Mouse (Mus musculus) hindbrain, embryonic 14.5 days (tissue): ENCODE data around the gene Klhl21. TPM values are rescaled to one million over a fixed set of nuclear protein-coding genes. Genes with fewer than 3 reads are reported as not detected.
"Not testable (repeated sequence)": the region's sequence is repeated elsewhere in the genome, so short reads cannot be mapped to it uniquely, and the experiment has no call there.

ENCODE experiments used
- ATAC-seq: fragments of 200-750 bp; cut with Nextera tagmentation; 2 replicates; pipeline ENCODE4 v1.8.0; 2017; ENCODE audit warnings: moderate number of reproducible peaks, mild to moderate bottlenecking, moderate TSS enrichment, moderate library complexity; ENCODE audit not compliant: low FRiP score
- DNase-seq: peaks from one replicate; pipeline ENCODE4 v3.0.0-alpha.2; 2015; ENCODE audit warnings: low spot score
- H3K27ac ChIP-seq: fragments of 300-500 bp; sonication (generic); 2 replicates; pipeline ENCODE4 v1.5.1; 2014; ENCODE audit warnings: mild to moderate bottlenecking, moderate library complexity
- H3K27me3 ChIP-seq: fragments of 300-500 bp; sonication (generic); 2 replicates; pipeline ENCODE4 v1.6.1; 2014; ENCODE audit warnings: mild to moderate bottlenecking, low read length, mixed read lengths; ENCODE audit not compliant: control insufficient read depth, insufficient read depth
- H3K36me3 ChIP-seq: fragments of 300-500 bp; sonication (generic); replicated peaks from 2 replicates; pipeline ENCODE4 v1.6.1; 2014; ENCODE audit not compliant: control insufficient read depth, insufficient read depth
- H3K4me1 ChIP-seq: fragments of 300-500 bp; sonication (generic); replicated peaks from 2 replicates; pipeline ENCODE4 v1.6.1; 2014; ENCODE audit warnings: antibody characterized with exemption, low read length, mixed read lengths; ENCODE audit not compliant: control insufficient read depth, insufficient read depth
- H3K4me2 ChIP-seq: fragments of 300-500 bp; sonication (generic); replicated peaks from 2 replicates; pipeline ENCODE4 v1.6.1; 2014; ENCODE audit warnings: mild to moderate bottlenecking, moderate library complexity
- H3K4me3 ChIP-seq: fragments of 300-500 bp; sonication (generic); replicated peaks from 2 replicates; pipeline ENCODE4 v1.5.1; 2014; ENCODE audit warnings: mild to moderate bottlenecking, low read length
- H3K9ac ChIP-seq: fragments of 300-500 bp; sonication (generic); 2 replicates; pipeline ENCODE4 v1.6.1; 2014
- H3K9me3 ChIP-seq: fragments of 300-500 bp; sonication (generic); 2 replicates; pipeline ENCODE4 v1.6.1; 2016; ENCODE audit warnings: low read length; ENCODE audit not compliant: control insufficient read depth
- whole genome bisulfite sequencing: fragments of 180-500 bp; shearing (Covaris S2); extraction: QIAGEN DNeasy Blood & Tissue Kit; methylation state at CpG from one replicate; pipeline ENCODE4 v1.1.7; 2014; 5-methylcytosine and 5-hydroxymethylcytosine counted together
- polyA plus RNA-seq: library from polyadenylated mRNA; unstranded; fragments of >200 nt; fragmentation: Nextera tagmentation; extraction: Ambion mirVana; gene quantifications from 2 replicates; pipeline ENCODE4 v1.2.1, GENCODE M21; 2014

The Klhl21 gene
- polyA plus RNA-seq, 1 experiment from 2014 or later: 3.2 TPM

DNA sequence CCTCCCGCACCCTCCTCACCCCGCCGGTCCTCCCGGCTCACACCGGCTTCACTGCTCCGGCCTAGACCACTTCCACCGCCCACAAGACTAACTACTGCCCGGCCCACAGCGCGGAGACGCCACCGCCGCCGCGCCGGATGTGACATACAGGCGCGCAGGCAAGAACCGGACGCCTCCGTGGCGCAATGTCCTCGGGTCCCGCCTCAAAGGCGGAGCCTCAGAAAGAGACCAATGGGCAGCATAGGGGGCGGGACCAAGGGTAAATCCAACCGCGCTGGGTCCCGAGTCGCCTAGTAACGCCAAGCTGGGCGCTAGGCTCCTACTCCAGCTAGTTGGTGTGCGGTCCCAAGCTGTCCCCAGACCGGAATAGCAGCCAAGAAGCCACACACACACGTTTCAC is 18.9 kb downstream of the Klhl21 start, which contains the start of gene Zbtb48:
Zbtb48 (minus strand) TSS at position 148 of the 400 bp plus-strand sequence.
- WGBS: 0% methylated on average over 33 of the region's 35 CpGs
- ATAC-seq: peak; percentile 97

DNA sequence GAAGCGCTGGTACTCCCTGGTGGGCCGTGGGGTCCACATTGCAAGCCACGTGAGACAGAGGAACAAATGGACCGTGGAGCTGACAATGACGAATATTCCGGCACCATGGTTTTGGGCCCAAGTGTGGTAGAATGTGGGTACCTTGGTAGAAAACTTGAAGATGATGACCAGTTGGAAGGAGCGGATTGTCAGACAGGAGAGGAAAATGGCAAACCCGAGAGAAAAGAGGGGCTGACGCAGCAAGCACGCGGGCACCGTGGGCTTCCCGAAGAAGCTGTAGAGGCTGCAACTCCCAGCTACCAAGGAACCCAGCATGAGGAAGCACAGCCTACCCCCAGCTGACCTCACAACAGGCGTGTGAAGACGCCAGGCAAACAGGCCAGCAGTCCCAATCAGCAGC is 19.9 kb downstream of the Klhl21 start:
- Histone ChIP-seq H3K9me3 (no peaks in the 10 kb centered on the region), H3K9ac (peak overlapping the region; percentile 71), H3K4me2 (peak overlapping the region; percentile 95), H3K27me3 (no peaks in the 10 kb centered on the region), H3K36me3 (0 out of 2 replicates have a peak, but pooled peaks cover 13% of the 10 kb centered on the region), H3K27ac (peak overlapping the region; percentile 34; the same call in 1 of the 2 replicates), H3K4me1 (peaks cover 39% of the 10 kb centered on the region), H3K4me3 (peak overlapping the region; percentile 77)
- no peak for DNase-seq
- no peak for ATAC-seq
- 58% methylated on average over 15 of the region's 15 CpGs for WGBS

More for the DNA sequence above, 18.9 kb downstream of the Klhl21 start, which contains the start of gene Zbtb48:
- H3K9ac ChIP-seq: peak within 1 kb of the TSS; percentile 71
- no peaks in the 10 kb centered on the region for H3K9me3 ChIP-seq
- H3K27me3 ChIP-seq: no peaks in the 10 kb centered on the region
- H3K4me3 ChIP-seq: peak within 1 kb of the TSS; percentile 77
- H3K4me1 ChIP-seq: peaks cover 39% of the 10 kb centered on the region
- H3K4me2 ChIP-seq: peak within 1 kb of the TSS; percentile 95
- H3K27ac ChIP-seq: peak within 1 kb of the TSS; percentile 34
- peaks cover 17% of the 10 kb centered on the region for H3K36me3 ChIP-seq
- DNase-seq: peak; percentile 95

DNA sequence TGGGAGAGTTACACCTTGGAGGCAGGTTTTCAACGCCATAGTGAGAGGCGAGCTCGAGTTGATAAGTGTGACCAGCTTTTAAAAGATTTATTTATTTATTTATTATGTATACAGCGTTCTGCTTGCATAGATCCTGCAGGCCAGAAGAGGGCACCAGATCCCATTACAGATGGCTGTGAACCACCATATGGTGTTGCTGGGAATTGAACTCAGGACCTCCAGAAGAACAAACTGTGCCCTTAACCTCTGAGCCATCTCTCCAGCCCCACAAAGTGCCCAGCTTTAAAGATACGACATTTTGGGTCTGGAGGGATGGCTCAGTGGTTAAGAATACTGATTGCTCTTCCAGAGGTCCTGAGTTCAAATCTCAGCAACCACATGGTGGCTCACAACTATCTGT is 20.5 kb downstream of the Klhl21 start:
- Histone ChIP-seq H3K4me2 (peak overlapping the region; percentile 95; the same call in 1 of the 2 replicates), H3K4me3 (no peak overlapping the region), H3K27me3 (no peaks in the 10 kb centered on the region), H3K4me1 (peaks cover 39% of the 10 kb centered on the region), H3K27ac (no peak overlapping the region), H3K9ac (0 out of 2 replicates have a peak overlapping the region, but pooled peaks have one; percentile 71), H3K36me3 (0 out of 2 replicates have a peak, but pooled peaks cover 8% of the 10 kb centered on the region), H3K9me3 (no peaks in the 10 kb centered on the region)
- DNase-seq (no peak), ATAC-seq (no peak)
- WGBS: 44% methylated on average over 5 of the region's 5 CpGs

DNA sequence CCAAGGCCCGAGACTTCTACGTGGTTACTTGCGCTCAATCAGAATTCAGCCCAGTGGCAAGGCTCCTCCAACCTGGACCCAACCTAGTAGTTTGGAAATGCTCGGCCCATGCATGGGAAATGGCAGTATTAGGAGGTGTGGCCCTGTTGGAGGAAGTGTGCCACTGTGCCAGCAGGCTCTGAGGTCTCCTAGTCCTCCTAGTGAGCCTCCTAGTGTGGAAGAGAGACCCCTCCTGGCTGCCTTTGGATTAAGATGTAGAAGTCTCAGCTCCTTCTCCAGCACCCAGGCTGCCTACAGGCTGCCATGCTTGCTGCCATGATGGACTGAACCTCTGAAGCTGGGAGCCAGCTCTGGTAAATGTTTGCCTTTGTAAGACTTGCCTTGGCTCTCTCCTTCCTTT is 21.4 kb downstream of the Klhl21 start:
- H3K9me3 ChIP-seq: no peaks in the 10 kb centered on the region
- H3K4me2 ChIP-seq: peak overlapping the region; percentile 3; the same call in 1 of the 2 replicates
- peaks cover 37% of the 10 kb centered on the region for H3K4me1 ChIP-seq
- no peaks in the 10 kb centered on the region for H3K36me3 ChIP-seq
- no peak for DNase-seq
- H3K27ac ChIP-seq: no peak overlapping the region
- peak overlapping the region; percentile 11; the same call in 1 of the 2 replicates for H3K9ac ChIP-seq
- H3K4me3 ChIP-seq: no peak overlapping the region
- H3K27me3 ChIP-seq: no peaks in the 10 kb centered on the region
- 53% methylated on average over 4 of the region's 4 CpGs for WGBS
- ATAC-seq: no peak

DNA sequence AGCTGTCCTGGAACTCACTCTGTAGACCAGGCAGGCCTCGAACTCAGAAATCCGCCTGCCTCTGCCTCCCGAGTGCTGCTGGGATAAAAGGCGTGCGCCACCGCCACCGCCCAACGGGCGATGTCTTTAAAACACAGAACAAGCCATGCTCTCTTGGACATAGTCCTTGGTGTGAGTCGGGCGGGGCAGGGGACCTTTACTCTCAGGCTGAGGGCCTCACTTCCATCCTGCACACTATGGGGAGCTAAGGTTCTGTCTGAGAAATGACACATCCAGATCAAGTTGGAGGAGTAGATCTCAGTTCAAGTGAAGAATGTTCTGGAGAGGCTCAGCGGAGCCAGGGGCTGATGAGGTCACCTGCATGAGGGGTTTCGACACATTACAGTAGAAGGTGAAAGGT is 24.3 kb downstream of the Klhl21 start:
- H3K4me2 ChIP-seq: no peak overlapping the region
- no peak overlapping the region for H3K27ac ChIP-seq
- H3K9me3 ChIP-seq: no peaks in the 10 kb centered on the region
- DNase-seq: no peak
- WGBS: 93% methylated on average over 13 of the region's 13 CpGs
- H3K4me1 ChIP-seq: peaks cover 17% of the 10 kb centered on the region
- no peak overlapping the region for H3K4me3 ChIP-seq
- no peak overlapping the region for H3K9ac ChIP-seq
- ATAC-seq: no peak
- H3K27me3 ChIP-seq: no peaks in the 10 kb centered on the region
- H3K36me3 ChIP-seq: no peaks in the 10 kb centered on the region

DNA sequence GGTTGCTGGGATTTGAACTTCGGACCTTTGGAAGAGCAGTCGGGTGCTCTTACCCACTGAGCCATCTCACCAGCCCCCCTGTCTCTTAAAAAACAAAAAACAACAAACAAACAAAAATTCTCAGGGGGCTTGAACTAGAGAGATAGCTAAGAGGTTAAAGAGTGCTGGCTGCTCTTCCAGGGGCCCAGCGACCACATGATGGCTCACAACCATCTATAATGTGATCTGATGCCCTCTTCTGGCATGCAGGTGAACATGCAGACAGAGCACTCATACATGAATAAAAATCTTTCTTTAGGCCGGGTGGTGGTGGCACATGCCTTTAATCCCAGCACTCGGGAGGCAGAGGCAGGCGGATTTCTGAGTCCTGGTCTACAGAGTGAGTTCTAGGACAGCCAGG is 27.9 kb downstream of the Klhl21 start:
- not testable (repeated sequence) for H3K27me3 ChIP-seq, H3K4me2 ChIP-seq, H3K4me1 ChIP-seq, ATAC-seq, H3K9ac ChIP-seq, DNase-seq, H3K4me3 ChIP-seq, H3K27ac ChIP-seq, H3K9me3 ChIP-seq, H3K36me3 ChIP-seq
- 86% methylated on average over 6 of the region's 6 CpGs for WGBS

DNA sequence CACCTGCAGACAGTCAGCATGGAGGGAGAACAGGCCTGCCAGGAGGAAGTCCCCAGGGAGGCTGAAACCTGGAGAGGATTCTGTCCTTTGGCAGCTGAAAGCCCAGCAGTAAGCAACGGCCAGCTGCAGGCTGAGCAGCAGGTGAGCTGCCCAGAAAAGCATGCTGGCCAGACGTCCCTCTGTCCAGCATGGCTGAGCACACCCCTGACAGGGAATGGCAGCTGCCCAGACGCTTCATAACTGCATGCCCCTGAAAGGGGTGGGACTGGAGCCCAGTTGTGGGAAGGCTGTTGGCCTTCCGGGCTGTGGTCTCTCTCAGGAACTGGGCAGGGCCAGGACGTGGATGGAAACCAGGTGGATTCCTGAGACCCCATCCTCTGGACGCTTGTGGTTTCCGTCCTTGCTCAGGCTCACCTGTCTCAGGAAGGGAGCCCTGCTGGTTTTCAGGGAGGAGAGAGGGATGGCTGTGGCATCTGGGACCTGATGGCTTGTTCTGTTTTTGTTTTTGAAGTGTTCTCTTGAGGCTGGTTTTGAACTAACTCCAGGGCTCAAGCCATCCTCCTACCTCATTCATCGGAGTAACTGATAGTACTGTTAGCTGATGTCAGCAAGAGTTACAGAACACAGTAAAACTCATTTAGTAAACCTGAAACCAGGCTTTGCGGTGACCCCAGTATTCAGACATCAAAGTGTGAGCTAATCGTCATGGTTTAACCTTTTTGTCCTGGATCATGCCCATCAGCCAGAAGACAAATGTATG is 29.8 kb downstream of the Klhl21 start, which contains the start of gene Tas1r1:
Tas1r1 (minus strand) TSS at position 344 of the 760 bp plus-strand sequence.
- no peak within 1 kb of the TSS for H3K27ac ChIP-seq
- peak within 1 kb of the TSS; percentile 92 for H3K4me3 ChIP-seq
- peaks cover 8% of the 10 kb centered on the region for H3K4me1 ChIP-seq
- peaks cover 27% of the 10 kb centered on the region for H3K36me3 ChIP-seq
- H3K4me2 ChIP-seq: peak within 1 kb of the TSS; percentile 97
- no peak for ATAC-seq
- H3K27me3 ChIP-seq: no peaks in the 10 kb centered on the region
- H3K9ac ChIP-seq: peak within 1 kb of the TSS; percentile 74
- WGBS: 50% methylated on average over 10 of the region's 10 CpGs
- no peaks in the 10 kb centered on the region for H3K9me3 ChIP-seq
- no peak for DNase-seq

DNA sequence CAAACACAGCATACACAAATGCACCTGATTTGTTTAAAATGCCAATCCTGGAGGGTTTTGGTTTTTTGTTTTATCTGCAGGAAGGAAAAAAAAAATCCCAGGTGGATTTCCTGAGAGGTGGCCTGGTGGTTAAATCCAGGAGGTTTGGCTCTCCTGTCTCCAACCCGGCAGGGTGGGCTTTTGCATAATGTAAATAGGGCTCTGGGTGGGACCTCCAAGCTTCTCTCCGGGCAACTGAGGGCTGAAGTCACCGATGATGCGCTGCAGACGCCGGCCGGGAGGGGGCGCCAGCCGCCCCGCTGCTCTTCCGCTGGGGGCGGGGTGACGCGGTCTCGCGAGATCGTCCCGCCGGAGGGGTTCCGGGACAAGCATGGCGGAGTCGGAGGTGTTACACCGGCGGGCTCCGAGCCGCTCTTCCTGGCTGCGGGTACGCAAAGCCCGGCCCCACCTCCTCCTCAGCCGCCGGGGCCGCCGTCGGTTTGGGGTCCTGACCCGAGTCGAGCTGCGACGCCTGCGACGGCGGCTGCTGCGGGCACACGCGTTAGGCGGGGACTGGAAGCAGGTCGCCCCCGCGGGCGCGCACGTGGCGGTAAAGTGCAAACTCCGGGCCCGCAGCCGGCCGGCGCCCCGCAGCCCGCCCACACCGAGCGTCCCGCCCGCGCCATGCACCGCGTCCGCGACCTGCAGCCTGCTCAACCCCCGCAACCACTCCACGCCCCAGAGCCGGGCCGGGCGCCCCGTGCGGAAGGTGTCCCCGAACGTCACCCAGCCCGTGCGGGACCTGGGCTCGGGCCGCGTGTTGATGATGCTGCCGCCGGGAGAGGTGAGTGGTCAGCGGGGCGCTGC is 30.6 kb downstream of the Klhl21 start, which contains the start of gene Nol9:
Nol9 (plus strand) TSS at position 337 of the 846 bp plus-strand sequence.
- WGBS: under 1% methylated on average over 86 of the region's 86 CpGs
- no peak within 1 kb of the TSS for H3K27ac ChIP-seq
- H3K36me3 ChIP-seq: peaks cover 35% of the 10 kb centered on the region

DNA sequence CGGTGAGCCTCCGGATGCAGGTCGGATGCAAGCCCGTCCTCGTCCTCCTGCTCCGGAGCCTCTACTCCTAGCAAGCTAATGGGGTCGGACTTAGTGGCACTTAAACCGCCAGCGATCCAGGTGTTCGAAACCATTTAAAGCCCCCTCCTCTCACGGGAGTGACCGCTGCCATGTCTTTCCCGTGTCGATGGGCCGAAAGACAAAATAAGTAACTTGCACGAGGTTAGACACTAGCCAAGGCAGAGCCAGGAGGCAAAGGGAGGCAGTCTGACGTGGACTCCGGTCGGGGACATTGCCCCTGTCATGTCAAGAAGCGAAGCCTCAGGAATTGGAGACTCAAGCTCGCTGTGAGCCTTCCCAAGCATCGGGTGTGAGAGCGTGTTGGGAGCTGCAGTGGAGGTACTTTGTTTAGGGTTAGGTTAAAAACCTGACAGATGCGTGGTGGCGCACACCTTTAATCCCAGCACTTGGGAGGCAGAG is 31.3 kb downstream of the Klhl21 start:
- Histone ChIP-seq H3K4me3 (peak overlapping the region; percentile 92), H3K9ac (peak overlapping the region; percentile 74), H3K4me1 (peaks cover 8% of the 10 kb centered on the region), H3K27me3 (no peaks in the 10 kb centered on the region), H3K4me2 (peak overlapping the region; percentile 97), H3K27ac (no peak overlapping the region), H3K9me3 (no peaks in the 10 kb centered on the region), H3K36me3 (peaks cover 41% of the 10 kb centered on the region)
- no peak for ATAC-seq
- no peak for DNase-seq
- 5% methylated on average over 25 of the region's 25 CpGs for WGBS

More for the DNA sequence above, 30.6 kb downstream of the Klhl21 start, which contains the start of gene Nol9:
- ATAC-seq: peak; percentile 89
- no peaks in the 10 kb centered on the region for H3K9me3 ChIP-seq
- H3K27me3 ChIP-seq: no peaks in the 10 kb centered on the region
- H3K9ac ChIP-seq: peak within 1 kb of the TSS; percentile 74
- peaks cover 8% of the 10 kb centered on the region for H3K4me1 ChIP-seq
- H3K4me3 ChIP-seq: peak within 1 kb of the TSS; percentile 92
- peak; percentile 97 for DNase-seq
- H3K4me2 ChIP-seq: peak within 1 kb of the TSS; percentile 97
